In the genomic region with DNA sequence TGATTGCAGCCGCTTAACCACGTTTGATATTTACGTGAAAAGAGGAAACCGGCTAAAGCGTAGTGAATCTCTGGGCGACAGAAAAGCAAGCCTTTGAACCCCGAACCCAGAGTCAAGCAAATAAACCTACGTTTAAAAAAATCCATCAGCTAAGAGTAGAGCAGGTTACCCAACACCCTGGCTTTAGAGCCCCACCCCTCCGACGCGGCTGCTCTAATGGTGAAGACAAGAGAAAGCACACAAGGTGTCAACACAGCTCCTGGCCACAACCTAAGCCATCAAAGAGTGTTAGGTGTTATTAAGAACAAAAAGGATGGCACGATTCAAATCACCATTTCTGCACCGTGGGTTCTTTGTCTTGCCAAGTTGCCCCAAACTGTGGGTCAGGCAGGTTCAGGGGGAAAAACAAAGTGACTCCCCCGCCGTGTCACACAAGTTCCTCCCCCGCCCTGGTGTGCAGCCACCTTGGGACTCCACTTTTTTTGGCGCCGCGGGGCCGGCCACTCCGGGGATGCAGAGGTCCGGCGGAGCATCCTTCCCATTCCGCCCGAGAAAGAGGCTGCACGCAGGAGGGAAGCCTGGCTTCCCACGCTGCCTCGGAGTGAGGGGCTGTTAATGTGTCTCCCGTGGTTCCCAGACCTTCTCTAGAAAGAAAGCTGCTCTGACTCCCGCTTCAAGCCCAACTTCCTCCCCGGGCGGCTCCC, we compare ENCODE assay signal across 8 mouse cellular contexts. TPM values are rescaled to one million over a fixed set of nuclear protein-coding genes. Genes with fewer than 3 reads are reported as not detected.
DNase-seq lines count a peak whose midpoint lies in the region; ATAC-seq and TF ChIP-seq lines count a peak whose summit lies in the region.

No protein-coding gene starts in this region.

- peak overlapping the region; percentile 92 for H3K4me3 ChIP-seq in lung, adult 2 months (replicated peaks; ENCODE audit: extremely low read depth, low read depth, low read length)
- peak overlapping the region; percentile 66 for H3K4me3 ChIP-seq in forebrain, embryonic 14.5 days (ENCODE audit: low read depth, low read length)
- peak overlapping the region; percentile 66 to 83 for H3K4me3 ChIP-seq in liver, embryonic 14.5 days (ENCODE audit: insufficient read depth in 1 of 2, low read depth in 2 of 2, low read length in 2 of 2)
- peak overlapping the region; percentile 75 for H3K4me3 ChIP-seq in stomach, embryonic 14.5 days (ENCODE audit: low read depth, low read length)

- WGBS in lung, adult 2 months: 2% methylated on average over 32 of the region's 32 CpGs
- 3% methylated on average over 32 of the region's 32 CpGs for WGBS in forebrain, embryonic 14.5 days
- under 1% methylated on average over 32 of the region's 32 CpGs for WGBS in liver, embryonic 14.5 days (ENCODE audit: insufficient replicate concordance)
- WGBS in stomach, embryonic 14.5 days: 3% methylated on average over 32 of the region's 32 CpGs

- no peaks in the 10 kb centered on the region for H3K36me3 ChIP-seq in forebrain, embryonic 14.5 days (ENCODE audit: control insufficient read depth, insufficient read depth, low read length)
- H3K36me3 ChIP-seq in liver, embryonic 14.5 days (replicated peaks; ENCODE audit: control insufficient read depth, insufficient read depth, low read depth): no peaks in the 10 kb centered on the region
- no peaks in the 10 kb centered on the region for H3K36me3 ChIP-seq in stomach, embryonic 14.5 days (ENCODE audit: control insufficient read depth, insufficient read depth, low read length)

- no peak for TF ChIP-seq POLR2A in lung, adult 2 months (IDR thresholded peaks at IDR 0.05; ENCODE audit: borderline replicate concordance, extremely low read depth, low read depth, low read length)

- H3K9me3 ChIP-seq in forebrain, embryonic 14.5 days (replicated peaks; ENCODE audit: control insufficient read depth, low read length): no peaks in the 10 kb centered on the region
- H3K9me3 ChIP-seq in liver, embryonic 14.5 days (ENCODE audit: control insufficient read depth, low read length): no peaks in the 10 kb centered on the region
- H3K9me3 ChIP-seq in stomach, embryonic 14.5 days (ENCODE audit: control insufficient read depth, low read depth, low read length): no peaks in the 10 kb centered on the region

- peak overlapping the region; percentile 97 for H3K4me2 ChIP-seq in forebrain, embryonic 14.5 days (ENCODE audit: low read length)
- peak overlapping the region; percentile 100 for H3K4me2 ChIP-seq in liver, embryonic 14.5 days (ENCODE audit: low read depth)
- H3K4me2 ChIP-seq in stomach, embryonic 14.5 days (replicated peaks; ENCODE audit: low read depth, low read length): peak overlapping the region; percentile 95

- peak overlapping the region; percentile 66 for H3K9ac ChIP-seq in forebrain, embryonic 14.5 days (ENCODE audit: low read length)
- peak overlapping the region; percentile 75 for H3K9ac ChIP-seq in liver, embryonic 14.5 days (replicated peaks)
- H3K9ac ChIP-seq in stomach, embryonic 14.5 days (replicated peaks; ENCODE audit: low read depth, low read length): peak overlapping the region; percentile 46; the same call in 1 of the 2 replicates

- no peak for DNase-seq in lung, adult 2 months
- DNase-seq in lung, postnatal 14 days: no peak
- DNase-seq in R1 (ENCODE audit: low read depth, low spot score): peak; percentile 43
- peak; percentile 33 for DNase-seq in forebrain, embryonic 14.5 days (ENCODE audit: low spot score)
- DNase-seq in liver, embryonic 14.5 days (ENCODE audit: low read depth in 3 of 3, low spot score in 3 of 3): no peak
- no peak for DNase-seq in urinary bladder, adult 2 months (ENCODE audit: low spot score)
- DNase-seq in ovary, postnatal 36 days (ENCODE audit: low spot score): no peak

- no peak for TF ChIP-seq CTCF in lung, adult 2 months (IDR thresholded peaks at IDR 0.05; ENCODE audit: insufficient read depth, low read length)
- TF ChIP-seq CTCF in liver, embryonic 14.5 days (IDR thresholded peaks at IDR 0.05; ENCODE audit: low read depth): no peak

- ATAC-seq in forebrain, embryonic 14.5 days: no peak; the same call in 1 of the 2 replicates
- ATAC-seq in liver, embryonic 14.5 days (ENCODE audit: insufficient read depth): no peak
- ATAC-seq in stomach, embryonic 14.5 days (ENCODE audit: insufficient number of reproducible peaks, insufficient read depth, low FRiP score, low read depth): no peak

- H3K27me3 ChIP-seq in forebrain, embryonic 14.5 days (replicated peaks; ENCODE audit: control insufficient read depth, insufficient read depth, low read length): peaks cover 48% of the 10 kb centered on the region
- peaks cover 25% of the 10 kb centered on the region for H3K27me3 ChIP-seq in liver, embryonic 14.5 days (ENCODE audit: control insufficient read depth, insufficient read depth, low read length)
- peaks cover 13% of the 10 kb centered on the region for H3K27me3 ChIP-seq in stomach, embryonic 14.5 days (ENCODE audit: control insufficient read depth, insufficient read depth, low read length)

- no peak for TF ChIP-seq EP300 in liver, embryonic 14.5 days (IDR thresholded peaks at IDR 0.05; ENCODE audit: low read depth)

- H3K4me1 ChIP-seq in lung, adult 2 months (ENCODE audit: control insufficient read depth, insufficient read depth, low read length): peaks cover 6% of the 10 kb centered on the region
- peaks cover 6% of the 10 kb centered on the region; the same call in 1 of the 2 replicates for H3K4me1 ChIP-seq in forebrain, embryonic 14.5 days (ENCODE audit: control insufficient read depth, insufficient read depth, low read length)
- H3K4me1 ChIP-seq in liver, embryonic 14.5 days (replicated peaks; ENCODE audit: control insufficient read depth in 2 of 2, insufficient read depth in 2 of 2, low read length in 1 of 2): peaks cover 22 to 44% of the 10 kb centered on the region in 2 experiments
- peaks cover 3% of the 10 kb centered on the region; the same call in 1 of the 2 replicates for H3K4me1 ChIP-seq in stomach, embryonic 14.5 days (ENCODE audit: control insufficient read depth, insufficient read depth, low read length)

- H3K27ac ChIP-seq in forebrain, embryonic 14.5 days (ENCODE audit: low read depth, low read length): no peak overlapping the region
- no peak overlapping the region for H3K27ac ChIP-seq in liver, embryonic 14.5 days
- no peak overlapping the region for H3K27ac ChIP-seq in stomach, embryonic 14.5 days (ENCODE audit: low read length)

RNA-seq across cellular contexts. Expression of a gene that starts 1.2 kb away (rescaled TPM):
- polyA plus RNA-seq in lung, adult 2 months (2012; rRNA removed): 11.1 and 13.7 TPM in 2 replicates
- polyA plus RNA-seq in forebrain, embryonic 14.5 days (2014; fragmentation: Nextera tagmentation; extraction: Ambion mirVana): 21.8 and 22.5 TPM in 2 replicates
- 24.4 and 36.3 TPM in 2 replicates for polyA plus RNA-seq in liver, embryonic 14.5 days (2012; rRNA removed)
- polyA plus RNA-seq in liver, embryonic 14.5 days (2014; fragmentation: Nextera tagmentation; extraction: Ambion mirVana): 45.8 and 53.0 TPM in 2 replicates
- 32.6 TPM in 2 replicates for polyA plus RNA-seq in stomach, embryonic 14.5 days (2014; fragmentation: Nextera tagmentation; extraction: Ambion mirVana)
- polyA plus RNA-seq in urinary bladder, adult 2 months (2012; rRNA removed): 35.7 and 36.2 TPM in 2 replicates

RNA-seq across cellular contexts. Expression of a gene that starts 44.1 kb away (rescaled TPM):
- 16.4 and 27.5 TPM in 2 replicates for polyA plus RNA-seq in lung, adult 2 months (2012; rRNA removed)
- polyA plus RNA-seq in forebrain, embryonic 14.5 days (2014; fragmentation: Nextera tagmentation; extraction: Ambion mirVana): 30.6 and 34.6 TPM in 2 replicates
- polyA plus RNA-seq in liver, embryonic 14.5 days (2012; rRNA removed): 32.7 and 55.3 TPM in 2 replicates
- polyA plus RNA-seq in liver, embryonic 14.5 days (2014; fragmentation: Nextera tagmentation; extraction: Ambion mirVana): 15.2 and 15.5 TPM in 2 replicates
- polyA plus RNA-seq in stomach, embryonic 14.5 days (2014; fragmentation: Nextera tagmentation; extraction: Ambion mirVana): 46.6 and 48.8 TPM in 2 replicates
- 72.6 and 101 TPM in 2 replicates for polyA plus RNA-seq in urinary bladder, adult 2 months (2012; rRNA removed)

Comparison
In these comparisons a context has a peak if more than half of its experiments do, and no peak if none do; other contexts are left out.
1. DNase-seq: peak in R1 (single experiment) and forebrain, embryonic 14.5 days (single experiment); none in lung, adult 2 months (single experiment), lung, postnatal 14 days (single experiment), liver, embryonic 14.5 days (0 of 3), urinary bladder, adult 2 months (single experiment) and ovary, postnatal 36 days (single experiment).
2. Peak in every context shown above with its lines, with median percentiles within 50 percentile points of each other: H3K4me3 ChIP-seq, H3K4me2 ChIP-seq and H3K9ac ChIP-seq.